Mouse (Mus musculus) right cerebral cortex, postnatal 25 days (tissue): Measurements from ENCODE around the gene Pipox.

Source experiments
- DNase-seq: peaks from one replicate; pipeline ENCODE4 v3.0.0; 2022

Pipox gene

GRCm38 (mm10) chr11:77893787-77894718 is at the start of gene Pipox:
Pipox (minus strand) TSS chr11:77894096.
- DNase-seq, result peak; percentile 69

DNA sequence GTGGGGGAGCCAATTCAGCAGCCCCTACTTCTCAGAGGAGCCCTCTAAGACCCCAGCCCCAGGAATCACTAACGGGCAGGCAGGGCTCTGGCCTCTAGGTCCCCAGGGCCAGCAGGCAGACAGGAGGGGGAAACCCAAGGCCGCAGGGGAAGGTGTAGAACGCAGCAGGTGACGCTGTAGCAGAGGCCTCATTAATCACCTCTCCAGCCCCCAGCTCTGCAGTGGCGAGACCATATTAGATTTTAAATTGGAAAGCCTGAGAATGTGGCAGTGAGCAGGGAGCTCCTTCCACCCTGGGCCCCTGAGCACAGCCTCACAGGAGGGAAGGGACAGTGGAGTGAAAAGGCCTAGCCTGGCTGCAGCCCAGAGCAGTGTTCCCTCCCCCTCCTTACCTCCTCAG is 48.3 kb upstream of the Pipox start:
- DNase-seq, result no peak

DNA sequence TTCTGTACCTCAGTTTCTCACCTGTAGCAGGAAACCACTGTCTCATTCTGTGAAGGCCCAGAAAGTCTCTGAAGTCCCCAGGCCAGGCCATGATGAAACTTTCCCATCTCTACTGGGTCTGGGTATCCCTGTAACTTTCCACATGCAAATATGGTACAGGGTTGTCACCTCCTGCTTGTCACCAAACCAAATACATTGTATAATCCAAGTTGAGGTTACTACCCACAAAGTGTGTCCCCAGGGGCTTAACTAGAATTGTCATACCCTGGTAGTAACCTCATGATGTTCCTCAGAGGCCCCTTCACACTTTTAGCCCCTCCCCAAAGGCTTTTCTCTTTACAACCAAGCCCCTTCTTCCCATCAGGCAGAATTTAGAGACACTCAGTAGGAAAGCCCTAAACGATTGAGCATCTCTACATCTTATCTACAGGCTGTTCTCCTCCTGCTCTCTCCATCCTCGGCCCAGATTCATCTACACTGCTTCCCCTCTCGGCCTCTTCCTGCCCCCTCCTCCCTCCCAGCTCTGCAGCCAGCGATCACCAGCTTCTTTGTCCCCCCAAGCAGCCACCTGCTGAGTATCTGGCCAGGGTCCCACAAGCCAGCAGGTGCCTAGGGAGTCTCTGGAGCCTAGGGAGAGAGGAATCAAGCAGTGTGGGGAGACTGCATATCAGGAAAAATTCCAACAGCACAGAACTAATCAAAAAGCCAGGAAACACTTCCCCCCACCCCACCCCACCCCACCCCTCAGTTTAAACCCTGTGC is 43.9 kb upstream of the Pipox start:
- DNase-seq, result no peak

GRCm38 (mm10) chr11:77936846-77937245 is 43.0 kb upstream of the Pipox start:
- no peak for DNase-seq

- DNase-seq, result no peak
Measured at GRCm38 (mm10) chr11:77934568-77935311, 40.8 kb upstream of the Pipox start.

DNA sequence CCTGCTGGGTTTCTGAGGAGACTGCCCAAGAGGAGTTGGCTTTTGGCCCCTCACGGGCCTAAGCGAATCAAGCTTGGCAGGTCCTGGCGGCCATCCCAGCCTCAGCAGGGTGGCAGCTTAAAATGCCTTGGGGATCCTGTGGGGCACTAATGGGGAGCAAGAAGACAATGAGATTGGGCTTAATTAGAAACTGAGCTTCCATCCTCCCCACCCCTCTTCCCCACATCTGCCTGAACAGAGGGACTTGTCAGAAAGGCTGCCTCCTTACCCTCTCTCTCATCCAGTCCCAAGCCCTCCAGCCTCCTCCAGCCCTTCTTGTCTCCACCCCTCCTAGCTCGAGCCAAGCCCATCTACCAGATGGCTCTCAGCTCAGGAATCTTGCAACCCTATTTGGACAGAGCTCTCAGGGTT is 40.2 kb upstream of the Pipox start:
- DNase-seq, result no peak

GRCm38 (mm10) chr11:77932576-77932975 is 38.7 kb upstream of the Pipox start:
- DNase-seq, result no peak

DNA sequence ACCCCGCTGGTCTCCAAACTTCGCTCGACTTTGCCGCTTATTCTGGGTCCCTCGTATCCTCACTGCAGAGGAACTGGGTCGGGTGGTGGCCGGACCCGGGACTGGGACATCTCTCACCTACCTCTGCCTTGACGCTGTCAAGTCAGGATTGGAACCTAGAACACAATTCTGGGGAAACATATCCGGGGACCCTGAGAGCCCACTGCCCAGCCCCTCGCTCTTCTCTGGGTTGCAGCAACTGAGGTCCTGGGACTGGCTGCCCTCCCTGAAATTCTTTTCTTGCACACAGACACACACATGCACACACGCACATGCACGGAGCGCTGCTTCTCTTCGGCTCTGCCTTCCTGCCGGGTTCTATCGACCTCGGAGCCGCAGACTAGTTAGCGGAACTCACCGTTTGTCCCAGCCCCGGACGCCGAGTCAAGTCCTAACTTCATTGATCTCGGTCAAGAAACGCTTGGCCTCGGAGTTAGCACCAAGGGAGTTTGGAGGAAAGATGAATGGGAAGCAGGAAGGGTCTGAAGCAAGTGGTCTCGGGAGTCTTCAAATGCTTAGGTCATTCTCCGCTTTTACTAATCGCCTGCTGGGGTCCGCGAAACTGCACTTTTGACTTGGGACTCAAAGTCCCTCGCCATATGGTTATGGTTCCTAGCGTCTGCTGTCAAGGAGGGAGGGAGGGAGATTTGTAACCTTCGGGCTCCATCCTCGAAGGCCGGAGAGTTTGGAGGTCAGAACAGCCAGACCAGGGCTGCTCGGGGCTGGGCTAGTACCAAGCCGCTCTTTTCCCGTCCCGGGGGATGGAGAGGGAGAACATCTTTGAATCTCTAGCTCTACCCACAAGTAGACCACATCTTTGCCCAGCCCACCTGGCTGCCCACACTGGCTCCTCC is 37.9 kb upstream of the Pipox start:
- no peak for DNase-seq

DNA sequence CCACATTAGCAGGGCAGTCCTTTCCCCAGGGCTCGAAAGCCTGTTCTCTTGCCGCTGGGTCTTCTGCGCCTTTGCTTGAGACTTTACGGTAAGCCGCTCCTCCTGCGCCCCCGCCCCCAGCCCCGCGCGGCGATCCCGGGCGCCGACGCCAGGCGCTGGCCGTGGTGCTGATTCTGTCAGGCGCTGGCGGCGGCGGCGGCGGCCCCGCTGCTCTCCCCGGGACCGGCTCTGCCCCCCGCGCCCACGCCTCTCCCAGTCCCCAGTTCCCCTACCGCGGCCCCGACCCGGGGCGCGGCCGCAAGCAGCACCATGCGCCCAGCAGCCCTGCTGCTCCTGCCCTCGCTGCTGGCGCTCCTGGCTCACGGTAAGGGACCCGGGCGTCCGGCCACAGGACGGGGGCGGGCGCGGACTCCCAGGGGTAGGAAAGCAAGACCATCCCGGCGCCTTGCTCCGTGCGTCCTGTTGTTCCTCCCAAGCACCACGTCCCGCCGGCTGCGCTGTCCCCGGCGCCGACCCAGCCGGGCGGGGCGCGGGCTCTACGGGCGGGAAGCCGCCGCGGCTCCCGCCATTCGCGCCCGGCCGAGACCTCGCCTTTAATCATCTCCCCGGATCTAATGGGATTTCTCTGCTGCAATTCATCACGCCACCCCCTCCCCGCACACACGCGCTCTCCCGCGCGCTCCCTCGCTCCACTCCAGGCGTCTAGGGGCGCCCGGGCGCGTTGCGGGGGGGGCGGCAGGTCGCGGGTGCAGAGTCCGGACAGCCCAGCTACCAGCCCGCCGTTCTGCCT is 37.0 kb upstream of the Pipox start, which contains the start of gene Sez6:
Sez6 (plus strand) TSS at position 50 of the 790 bp plus-strand sequence.
- DNase-seq, result peak; percentile 86

DNA sequence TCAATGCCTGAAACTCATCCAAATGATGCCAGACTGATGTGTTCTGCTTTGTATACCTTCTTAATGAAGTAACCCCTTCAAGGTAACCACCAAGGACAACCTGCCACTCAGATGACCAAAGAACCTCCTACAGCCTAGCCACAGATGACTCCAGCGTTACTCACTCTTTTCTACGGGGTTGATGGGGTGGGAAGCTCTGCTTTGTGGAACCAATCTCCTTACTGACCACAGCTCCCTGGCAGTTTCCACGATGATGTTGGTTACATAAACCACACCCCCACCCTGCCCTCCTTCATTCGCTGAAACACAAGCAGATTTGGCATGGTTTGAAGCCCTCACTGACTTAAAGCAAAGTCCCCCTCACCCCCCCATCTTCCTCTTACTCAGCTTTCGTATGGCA is 33.9 kb upstream of the Pipox start:
- DNase-seq, result no peak

GRCm38 (mm10) chr11:77926666-77927065 is 32.8 kb upstream of the Pipox start:
- no peak for DNase-seq

DNA sequence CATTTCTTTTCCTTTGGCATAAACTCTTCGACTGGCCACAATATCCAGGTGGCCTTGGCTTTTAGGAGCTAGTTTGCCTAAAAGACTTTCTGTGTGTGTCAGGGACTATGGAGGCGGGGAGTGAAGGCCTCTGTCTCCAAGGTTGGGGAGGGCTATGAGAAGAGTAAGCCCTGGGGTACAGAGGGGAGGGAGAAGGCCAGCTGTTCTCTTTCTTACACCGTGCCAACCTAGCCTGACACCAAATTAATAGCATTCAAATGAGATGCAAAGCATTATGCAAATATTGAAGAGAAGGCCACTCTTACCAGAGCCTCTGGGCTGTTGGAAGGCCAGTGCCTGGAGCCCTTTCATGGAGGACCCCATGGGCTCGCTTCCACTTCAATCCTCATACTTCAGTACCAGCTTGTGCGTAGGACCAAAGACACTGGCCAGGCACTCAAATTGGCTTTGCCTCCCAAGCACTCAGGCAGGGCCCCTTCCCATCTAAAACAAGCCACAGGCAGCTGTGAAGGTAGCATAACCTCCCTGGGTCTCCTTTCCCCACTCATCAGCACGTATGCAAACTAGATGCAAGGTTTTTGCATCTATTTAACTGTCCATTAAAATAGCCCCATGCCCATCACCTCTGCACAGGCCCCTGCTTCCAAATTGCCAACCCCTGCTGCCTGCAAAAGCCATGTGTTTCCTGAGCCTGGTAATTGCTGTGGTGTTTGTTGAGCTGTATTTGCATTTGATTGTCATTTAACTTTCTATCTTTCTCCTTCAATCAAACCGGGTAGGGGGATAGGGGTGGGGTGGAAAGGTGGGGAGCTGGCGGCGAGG is 32.2 kb upstream of the Pipox start:
- no peak for DNase-seq

DNA sequence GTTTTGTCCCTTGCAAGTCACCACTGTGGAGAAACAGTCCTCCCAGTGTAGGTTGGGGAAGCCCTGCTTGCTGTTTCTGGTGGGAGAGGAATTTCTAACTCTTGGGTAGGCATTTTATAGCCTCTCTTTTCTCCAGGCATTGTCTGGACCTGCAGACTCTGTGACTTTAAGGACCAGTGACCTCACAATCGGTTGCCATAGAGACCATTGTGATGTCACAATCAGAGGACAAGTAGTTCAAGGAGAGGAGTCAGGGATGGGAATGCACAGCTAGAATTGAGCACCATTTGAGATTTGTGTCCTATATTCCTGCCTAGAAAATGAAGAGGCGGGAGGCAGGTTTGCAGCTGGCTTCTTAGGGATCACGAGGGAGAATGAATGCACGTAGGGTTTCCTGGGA is 29.4 kb upstream of the Pipox start:
- DNase-seq, result no peak

DNA sequence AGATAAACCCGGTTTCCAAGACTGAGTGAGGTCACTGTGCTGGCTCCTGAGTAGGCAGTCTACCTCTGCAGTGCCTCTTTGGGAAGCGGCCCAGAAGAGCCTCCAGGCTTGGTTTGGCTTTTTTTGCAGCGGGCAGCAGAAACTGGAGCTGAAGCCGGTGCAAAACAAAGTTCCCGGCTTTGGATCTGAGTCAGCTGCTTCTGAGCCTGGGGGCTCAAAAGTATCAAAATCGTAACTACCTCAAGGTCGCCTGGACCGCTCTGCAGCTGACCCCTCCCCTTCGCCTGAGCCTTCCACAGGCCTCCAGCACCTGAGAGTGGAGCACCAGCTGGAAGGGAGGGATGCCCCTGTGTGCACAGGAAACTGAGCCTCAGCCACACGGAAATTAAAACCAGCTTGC is 23.3 kb upstream of the Pipox start:
- no peak for DNase-seq

GRCm38 (mm10) chr11:77916741-77917140 is 22.8 kb upstream of the Pipox start:
- DNase-seq, result no peak

DNA sequence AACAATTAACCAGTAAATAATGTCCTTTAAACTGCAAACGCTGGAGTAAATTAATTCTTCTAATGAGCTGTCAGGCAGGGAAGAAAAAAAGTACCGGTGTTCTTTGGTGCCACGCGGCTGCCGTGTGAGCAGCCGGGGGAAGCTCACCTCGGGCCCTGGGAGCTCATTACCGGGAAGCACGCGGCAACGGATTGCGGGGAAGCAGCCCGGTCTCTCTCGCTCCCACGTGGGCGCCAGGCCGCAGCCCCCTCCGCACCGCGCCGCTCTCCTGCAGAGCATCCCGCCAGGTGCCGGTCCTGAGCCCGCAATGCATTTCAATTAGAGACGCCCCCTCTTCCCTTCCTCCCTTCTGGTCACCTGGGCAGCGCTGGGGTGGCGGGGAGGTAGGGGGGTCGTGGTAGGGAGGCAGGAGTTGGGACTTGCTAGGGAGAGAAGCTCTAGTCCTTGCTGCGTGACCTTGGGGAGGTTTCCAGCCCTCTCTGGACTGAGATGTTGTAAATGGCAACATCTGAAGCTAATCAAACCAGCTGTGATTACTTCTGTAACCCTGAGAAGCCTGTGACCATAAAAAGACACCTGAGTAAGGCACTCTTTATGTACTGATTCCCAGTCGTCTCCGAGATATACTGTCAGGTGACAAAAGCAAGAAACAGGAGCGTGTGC is 20.8 kb upstream of the Pipox start:
- no peak for DNase-seq

- no peak for DNase-seq
Measured at GRCm38 (mm10) chr11:77913505-77913904, 19.6 kb upstream of the Pipox start.

DNA sequence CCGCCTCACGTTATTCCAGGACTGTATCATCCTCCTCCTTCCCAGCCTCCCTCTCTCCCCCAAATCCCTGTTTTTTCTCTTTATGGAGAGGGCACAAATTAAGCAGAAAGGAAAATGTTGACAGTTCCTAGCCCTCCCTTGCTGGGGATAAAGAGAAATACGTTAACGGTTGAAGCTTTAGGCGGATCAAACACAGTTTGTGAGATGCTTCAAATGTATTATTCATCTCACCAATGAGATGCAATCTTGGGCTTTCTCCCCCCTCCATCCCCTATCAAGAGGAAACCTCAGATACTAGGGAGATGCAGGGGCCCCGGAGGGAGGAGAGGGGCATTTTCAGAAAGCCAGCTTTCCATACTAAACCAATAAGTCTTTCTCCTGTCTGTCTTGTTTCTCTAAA is 15.9 kb upstream of the Pipox start:
- DNase-seq, result no peak

DNA sequence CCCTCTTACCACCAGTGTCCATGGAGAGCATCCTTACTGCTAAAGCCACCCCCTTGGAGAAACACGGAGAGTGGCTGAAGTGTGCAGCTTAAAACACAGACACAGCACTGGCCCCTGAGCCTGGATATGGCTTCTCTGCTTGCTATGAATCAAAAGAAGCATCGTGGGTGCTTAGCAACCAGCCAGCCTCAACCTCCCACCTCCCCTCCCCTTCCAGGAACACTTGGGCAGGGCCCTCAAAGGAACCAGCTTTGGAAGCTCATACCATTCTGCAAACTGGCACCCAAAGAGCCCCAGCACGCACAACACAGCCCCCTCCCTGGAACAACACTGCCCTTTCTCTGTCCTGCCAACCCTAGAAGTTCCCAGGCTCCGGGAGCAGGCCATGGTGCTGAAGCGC is 15.5 kb upstream of the Pipox start:
- DNase-seq, result no peak

DNA sequence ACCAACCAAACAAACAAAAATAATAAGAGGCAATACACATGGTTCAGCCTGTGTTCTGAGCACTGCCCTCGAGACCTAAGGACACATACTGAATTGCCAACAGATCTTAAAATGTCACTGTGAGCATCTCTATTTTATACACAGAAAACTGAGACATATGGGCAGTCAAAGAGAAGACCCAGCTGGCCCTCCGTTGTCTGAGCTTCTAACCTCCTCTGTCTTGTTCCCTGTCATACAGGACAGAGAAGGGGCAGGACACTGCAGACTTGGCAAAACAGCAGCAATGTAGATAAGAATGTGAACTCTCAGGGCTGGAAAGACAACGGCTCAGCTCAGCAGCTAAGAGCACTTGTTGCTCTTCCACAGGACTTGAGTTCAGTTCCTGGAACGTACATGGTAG is 14.6 kb upstream of the Pipox start:
- no peak for DNase-seq
